Mouse (Mus musculus): Measurements from ENCODE around the gene Gabrb3. TPM values are rescaled to one million over a fixed set of nuclear protein-coding genes. Genes with fewer than 3 reads are reported as not detected.
A peak's percentile ranks its signal among the peaks of the same experiment; 100 is the strongest.
"Not testable (repeated sequence)": the region's sequence is repeated elsewhere in the genome, so short reads cannot be mapped to it uniquely, and the experiment has no call there.

The Gabrb3 gene
- total RNA-seq, 2 experiments from 2014 or later: 248 to 270 TPM

DNA sequence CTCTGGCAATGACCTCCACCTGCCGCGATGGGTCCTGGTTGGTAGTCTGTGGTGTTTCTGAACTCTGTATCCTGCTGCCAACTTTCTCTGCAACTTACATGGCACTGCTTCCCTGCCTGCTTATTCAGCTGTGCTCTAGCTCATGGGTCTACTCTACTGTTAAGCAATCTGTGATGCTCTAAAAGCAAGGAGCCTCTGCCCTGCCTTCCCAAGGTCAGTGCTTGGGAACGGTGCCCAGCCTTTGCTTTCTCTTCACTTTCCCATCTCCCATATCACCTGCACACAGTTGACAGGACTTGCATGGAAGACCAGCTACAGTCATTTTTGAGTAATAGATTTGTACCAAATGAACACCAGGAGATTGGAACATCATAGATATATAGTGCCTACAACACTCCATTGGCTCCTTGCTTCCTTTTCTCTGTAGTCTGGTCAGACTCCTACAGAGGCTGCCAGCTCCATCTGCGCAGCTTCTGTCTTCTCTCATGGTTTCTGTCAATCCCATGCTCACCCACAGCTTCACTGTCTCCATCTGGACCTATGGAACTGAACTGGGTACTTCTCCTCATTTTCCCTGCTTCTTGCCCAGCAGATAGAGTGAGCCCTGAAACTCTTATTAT is 228.8 kb downstream of the Gabrb3 start:
- intact Hi-C loops (cut with DNase I): no loop called here
- peak in 1 of 2 experiments; percentile 41 for DNase-seq (ENCODE audit: low spot score in 2 of 2)

DNA sequence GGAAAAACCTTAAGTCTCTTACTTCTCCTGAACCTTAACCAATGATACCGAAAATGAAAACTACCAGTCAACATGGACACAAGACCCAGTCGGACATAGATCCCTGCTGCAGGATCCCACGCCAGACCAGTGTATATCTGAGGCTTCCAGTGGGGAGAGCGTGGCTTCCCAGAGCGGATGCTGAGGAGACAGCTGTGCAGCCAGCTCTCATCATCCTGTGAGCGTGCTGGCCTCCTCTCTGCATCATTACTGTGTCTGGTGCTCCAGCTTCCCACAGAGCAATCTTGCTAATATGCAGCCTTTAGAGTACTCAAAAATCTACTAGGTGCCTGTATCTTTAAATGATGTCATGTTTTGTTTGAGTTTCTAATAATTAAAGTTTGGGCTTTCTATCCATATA is 257.9 kb downstream of the Gabrb3 start:
- intact Hi-C loops (cut with DNase I): no loop called here
- DNase-seq (ENCODE audit: low spot score in 2 of 2): no peak

DNA sequence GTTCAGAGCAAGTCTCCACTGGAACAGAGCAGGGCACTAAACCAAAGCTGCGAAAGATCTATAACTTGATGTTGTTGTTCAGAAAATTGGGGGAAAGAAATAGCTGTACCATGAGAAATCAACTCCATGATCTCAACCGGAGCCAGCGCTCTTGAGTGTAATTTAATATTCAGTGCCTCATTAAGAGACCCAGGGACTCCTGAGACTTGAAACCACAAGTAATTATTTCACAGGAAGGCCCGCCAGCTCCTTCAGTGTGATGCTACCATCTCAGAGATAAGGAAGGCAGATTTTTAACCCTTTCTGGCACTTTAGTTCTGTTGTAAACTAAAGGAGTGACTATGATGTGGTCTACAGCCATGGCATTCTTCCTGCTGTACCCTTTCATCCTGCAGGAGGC is 270.3 kb downstream of the Gabrb3 start:
- intact Hi-C loops (cut with DNase I): no loop called here
- DNase-seq (ENCODE audit: low spot score in 2 of 2): no peak

DNA sequence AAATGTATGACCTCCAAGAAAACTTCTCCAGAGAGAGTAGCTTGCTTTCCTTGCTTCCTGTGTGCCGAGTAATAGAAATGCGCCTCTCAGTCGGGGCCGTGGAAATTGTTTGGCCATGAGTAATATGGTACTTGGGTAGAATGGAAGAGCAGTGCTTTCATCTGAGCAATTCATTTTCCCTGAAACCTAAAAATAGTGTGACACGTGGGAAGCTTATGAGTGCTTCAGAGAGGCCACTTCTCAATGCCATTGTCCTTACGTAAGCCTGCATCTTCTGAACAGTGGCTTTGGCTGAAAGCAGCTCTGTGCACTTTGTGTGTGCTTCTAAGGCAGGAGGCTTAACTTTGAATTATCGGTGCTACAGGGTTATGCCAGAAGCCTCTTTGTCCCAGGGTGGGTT is 280.9 kb downstream of the Gabrb3 start:
- DNase-seq (ENCODE audit: low spot score in 2 of 2): peak in 1 of 2 experiments; percentile 49
- intact Hi-C loops (cut with DNase I): no loop called here

DNA sequence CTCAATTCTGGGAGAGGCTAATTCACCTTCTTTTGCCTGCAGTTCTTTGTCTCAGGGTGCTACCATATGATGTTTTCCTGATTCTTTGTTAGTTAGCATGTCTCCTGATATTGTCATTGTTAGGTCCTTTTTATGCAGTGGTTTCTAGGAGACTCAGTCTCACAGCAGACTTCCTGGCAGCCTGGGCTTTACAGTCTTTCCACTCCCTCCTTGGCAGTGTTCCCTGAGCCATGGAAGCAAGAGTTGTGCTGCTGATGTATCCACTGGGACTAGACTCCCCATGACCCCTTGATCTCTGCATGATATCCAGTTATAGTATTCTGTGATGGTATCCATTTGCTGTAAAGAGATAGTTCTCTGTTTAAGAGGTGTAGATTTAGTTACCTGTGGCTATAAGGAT is 281.6 kb downstream of the Gabrb3 start:
- DNase-seq (ENCODE audit: low spot score in 2 of 2): peak in 1 of 2 experiments; percentile 30
- intact Hi-C loops (cut with DNase I): no loop called here

DNA sequence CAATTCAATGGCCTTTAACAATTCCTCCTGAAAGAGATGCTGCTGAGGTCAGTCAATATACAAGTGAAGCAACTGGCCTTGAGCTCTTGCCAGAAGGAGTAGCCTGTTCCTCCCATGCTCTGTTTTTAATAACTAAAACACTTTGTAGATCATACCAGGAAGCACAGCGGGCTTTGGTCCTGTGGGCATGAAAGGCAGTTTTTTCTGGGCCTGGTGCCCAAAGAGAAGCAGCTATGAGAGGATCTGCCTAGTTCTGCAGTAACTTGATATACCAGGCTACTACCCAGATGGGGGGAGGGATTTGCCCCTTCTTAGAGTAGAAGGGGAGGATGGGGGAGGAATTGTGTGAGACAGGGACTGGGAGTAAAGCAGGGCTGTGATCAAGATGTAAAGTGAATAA is 284.1 kb downstream of the Gabrb3 start:
- DNase-seq (ENCODE audit: low spot score in 2 of 2): peak in 1 of 2 experiments; percentile 48
- intact Hi-C loops (cut with DNase I): no loop called here

DNA sequence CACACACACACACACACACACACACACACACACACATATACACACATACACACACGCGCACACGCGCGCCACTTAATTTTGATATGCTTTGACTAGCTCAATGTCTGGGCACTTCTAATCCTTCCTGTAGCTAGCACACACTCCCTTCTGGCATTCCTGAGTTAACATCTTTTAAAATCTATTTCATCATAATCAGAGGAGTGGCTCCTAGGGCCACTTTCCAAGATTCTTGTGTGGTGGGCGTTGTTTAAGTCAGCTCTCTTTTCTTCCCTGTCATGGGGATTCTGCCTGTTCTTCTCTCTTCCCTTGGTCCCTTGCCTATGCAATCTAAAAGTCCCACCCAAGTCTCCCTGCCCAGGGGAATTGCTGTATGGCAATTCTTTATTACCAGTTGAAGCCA is 286.6 kb downstream of the Gabrb3 start:
- intact Hi-C loops (cut with DNase I): no loop called here
- peak; percentile 30 to 38 for DNase-seq (ENCODE audit: low spot score in 2 of 2)

DNA sequence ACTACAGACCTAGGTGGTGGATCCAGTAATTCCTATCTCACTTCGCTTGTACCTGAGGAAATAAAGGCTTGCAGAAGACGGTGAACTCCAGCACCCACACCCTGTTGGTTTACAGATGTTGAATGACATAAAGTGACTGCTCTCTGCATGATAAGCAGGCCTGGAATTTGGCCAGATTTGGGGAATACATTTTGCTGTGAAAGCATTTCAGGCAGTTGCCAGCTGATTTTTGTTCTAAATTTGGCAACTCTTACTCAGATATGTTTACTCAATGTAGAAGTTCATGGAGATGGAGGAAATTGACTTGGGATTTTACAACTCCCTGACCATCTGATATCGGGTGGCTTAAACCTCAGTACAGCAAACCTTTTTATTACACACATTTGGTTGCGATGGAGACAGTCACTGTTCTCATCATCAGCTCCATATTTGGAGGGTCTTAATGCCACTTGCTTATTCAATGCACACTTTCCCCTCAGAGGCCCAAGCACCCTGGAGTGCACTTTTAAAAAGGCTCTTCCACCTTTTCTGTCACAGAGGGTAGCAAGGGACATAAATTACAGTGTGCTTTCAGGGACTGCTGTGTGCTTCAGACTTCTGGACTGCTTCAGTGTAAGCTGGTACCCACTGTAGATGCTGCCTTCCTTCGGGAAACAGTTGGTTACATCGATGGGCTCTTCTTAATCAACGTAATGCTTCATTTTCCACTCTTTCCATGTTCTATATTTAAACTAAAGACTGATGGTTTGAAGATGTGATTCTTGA is 287.7 kb downstream of the Gabrb3 start:
- intact Hi-C loops (cut with DNase I): no loop called here
- DNase-seq (ENCODE audit: low spot score in 2 of 2): peak; percentile 32 to 45

DNA sequence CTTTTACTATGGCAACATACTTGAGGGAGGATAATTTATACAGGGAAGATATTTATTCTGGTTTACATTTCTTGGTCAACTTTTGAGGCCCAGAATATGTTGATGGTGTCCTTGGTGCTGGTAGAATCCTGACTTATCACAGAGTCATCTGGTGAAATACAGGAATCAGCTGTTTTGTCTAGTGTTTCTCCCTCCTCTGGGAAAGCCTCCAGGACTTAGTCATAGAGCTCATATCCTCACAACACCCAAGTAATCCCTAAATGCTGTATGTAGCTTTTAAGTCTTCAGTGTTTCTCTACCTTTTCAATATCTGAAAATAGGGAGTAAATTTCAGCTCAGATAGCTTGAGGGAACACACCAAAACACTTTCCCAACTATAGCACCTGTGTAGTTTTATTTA is 292.2 kb downstream of the Gabrb3 start:
- intact Hi-C loops (cut with DNase I): no loop called here
- DNase-seq (ENCODE audit: low spot score in 2 of 2): no peak

DNA sequence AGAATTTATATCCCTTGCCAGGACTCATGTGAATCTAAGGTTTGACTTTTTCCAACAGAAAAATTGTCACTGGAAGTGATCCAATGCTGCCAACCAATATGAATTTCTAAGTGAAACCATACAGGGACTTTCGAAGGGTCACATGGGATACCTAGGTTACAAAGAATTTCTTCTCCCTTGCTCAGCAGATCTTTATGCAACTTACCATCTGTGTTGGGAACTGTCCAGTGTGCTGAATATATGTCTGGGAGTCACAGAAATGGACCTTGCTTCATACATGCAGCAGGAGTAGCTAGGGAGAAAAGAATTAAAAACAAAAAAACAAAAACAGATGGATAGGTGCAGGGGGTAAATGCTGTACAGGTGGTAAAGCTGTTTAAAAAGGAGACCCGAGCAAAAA is 327.3 kb downstream of the Gabrb3 start:
- intact Hi-C loops (cut with DNase I): no loop called here
- DNase-seq (ENCODE audit: low spot score in 2 of 2): no peak

DNA sequence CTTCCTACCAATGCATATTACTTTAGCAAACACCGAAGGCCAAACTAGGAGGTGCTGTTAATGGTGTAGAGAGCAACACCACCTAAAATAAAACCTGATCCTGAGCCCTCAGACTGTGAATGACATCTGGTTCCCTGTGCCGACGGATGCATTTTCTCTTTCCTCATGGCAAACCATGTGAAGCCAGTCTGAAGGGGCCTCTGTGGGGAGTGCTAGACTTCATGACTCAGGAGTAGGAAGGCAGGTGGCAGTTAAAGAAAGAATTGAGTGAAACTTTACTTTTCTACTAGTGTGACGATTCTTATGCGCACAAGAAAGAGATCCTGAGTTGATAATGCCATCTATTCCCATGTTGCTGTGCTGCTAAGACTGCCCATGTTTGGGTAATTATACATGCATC is 341.0 kb downstream of the Gabrb3 start:
- DNase-seq (ENCODE audit: low spot score in 2 of 2): peak in 1 of 2 experiments; percentile 14
- intact Hi-C loops (cut with DNase I): no loop called here

DNA sequence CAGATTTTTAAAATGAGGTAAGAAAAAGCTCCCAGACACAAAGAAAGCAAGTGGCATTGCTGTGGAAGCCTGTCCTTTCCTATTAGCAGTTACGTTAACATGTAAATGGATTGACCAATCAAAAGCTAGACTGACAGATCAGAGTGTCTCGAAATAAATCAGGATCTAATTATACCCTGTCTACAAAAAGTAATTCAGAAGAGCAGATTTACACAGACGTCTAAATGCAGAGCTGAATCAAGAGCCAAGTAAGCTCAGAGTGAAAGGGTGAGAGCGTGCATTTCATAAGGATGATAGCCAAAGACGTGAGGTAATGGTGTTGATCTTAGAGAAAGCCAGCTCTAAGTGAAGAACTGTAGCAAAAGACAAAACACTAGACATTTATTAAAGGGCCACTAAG is 359.3 kb downstream of the Gabrb3 start:
- peak in 1 of 2 experiments; percentile 14 for DNase-seq (ENCODE audit: low spot score in 2 of 2)
- intact Hi-C loops (cut with DNase I): no loop called here

DNA sequence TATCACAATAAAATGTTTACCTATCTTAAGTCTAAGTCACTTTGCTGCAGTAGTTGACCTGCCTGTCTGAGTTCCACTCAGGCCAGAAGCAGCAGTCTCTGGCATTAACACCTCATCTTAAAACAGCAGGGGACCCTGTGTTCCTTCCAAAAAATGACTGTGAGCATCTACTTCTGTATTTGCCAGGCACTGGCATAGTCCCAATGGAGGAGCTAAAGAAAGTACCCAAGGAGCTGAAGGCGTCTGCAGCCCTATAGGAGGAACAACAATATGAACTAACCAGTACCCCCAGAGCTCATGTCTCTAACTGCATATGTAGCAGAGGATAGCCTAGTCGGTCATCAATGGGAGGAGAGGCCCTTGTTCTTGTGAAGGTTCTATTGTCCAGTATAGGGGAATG is 366.6 kb downstream of the Gabrb3 start:
- intact Hi-C loops (cut with DNase I): not testable (repeated sequence)
- DNase-seq (ENCODE audit: low spot score in 2 of 2): peak; percentile 21 to 49

DNA sequence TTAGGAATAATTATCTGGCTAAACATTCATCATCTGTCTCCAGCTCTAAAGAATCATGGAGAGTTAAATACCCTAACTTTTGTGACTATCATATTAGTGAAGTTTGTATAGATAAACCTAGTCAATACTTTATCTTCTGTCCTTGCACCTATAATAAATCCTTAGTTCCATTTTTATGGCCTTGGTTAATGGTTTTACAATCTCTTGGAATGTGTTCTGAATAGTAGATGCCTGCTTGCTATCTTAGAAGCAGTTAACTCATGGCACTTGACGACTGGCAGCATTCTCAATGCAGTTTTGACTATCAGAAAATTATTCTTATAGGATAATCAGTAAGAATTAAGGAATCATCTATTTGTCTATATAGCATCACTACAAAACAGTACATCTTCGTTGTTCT is 368.0 kb downstream of the Gabrb3 start:
- no peak for DNase-seq (ENCODE audit: low spot score in 2 of 2)
- intact Hi-C loops (cut with DNase I): no loop called here

DNA sequence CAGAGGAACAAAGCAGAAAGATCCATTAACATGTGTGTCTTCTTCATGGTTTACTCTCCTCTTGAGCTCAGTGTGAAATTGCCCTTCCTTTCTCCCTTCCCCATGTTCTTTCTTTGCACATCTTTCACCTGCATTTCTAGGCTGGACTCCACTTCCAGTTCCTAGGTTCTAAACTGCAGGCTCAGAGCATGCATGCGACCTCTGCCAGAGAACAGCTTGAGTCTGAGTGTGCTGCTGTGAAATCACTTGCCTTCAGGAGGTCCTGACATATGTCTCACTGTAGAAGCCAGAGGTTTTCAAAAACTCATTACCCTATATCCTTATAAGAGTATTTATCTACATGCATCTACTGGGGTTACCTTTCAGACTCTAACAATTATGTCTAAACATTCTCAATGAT is 383.8 kb downstream of the Gabrb3 start:
- DNase-seq (ENCODE audit: low spot score in 2 of 2): no peak
- intact Hi-C loops (cut with DNase I): no loop called here

DNA sequence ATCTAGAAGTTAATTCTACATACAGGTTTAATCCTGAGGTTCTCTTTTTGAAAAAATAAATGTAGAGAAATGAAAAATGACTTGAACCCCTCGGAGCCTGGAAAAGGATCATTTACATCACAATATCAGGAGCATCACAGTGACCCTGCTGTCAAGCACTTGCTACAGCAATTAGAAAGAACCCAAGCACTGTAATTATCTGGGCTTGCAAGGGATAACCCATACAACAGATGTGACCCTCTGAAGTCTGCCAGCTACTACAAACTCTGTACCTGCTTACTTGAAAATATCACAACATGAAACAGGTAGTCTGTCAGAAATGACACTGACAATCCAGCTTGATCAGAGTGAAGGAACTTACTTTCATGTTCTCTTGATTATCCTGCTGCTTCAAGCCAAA is 394.2 kb downstream of the Gabrb3 start:
- DNase-seq (ENCODE audit: low spot score in 2 of 2): no peak
- intact Hi-C loops (cut with DNase I): no loop called here

DNA sequence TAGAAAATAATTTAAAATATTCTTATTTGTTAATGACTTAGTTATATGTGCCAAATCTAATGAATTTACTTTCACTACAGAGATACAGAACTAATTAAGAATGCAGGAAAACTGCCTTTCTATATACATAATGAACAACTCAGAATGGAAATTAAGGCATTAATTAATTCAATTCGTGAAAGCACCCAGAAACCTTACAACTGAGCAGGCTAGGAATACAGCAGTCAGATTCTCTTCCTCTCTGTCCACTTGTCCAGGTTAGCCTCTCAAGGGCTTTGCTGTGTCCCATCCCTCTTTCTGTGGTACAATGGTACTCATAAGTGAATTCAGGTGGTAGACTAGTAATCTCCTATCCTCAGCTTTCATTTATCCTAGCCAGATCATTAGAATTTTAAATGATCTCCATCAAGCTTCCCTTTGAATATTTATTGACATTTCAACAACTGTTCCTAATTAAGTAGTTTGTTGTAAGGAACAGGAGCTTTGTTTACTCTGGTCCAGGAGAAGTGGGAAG is 422.9 kb downstream of the Gabrb3 start:
- DNase-seq (ENCODE audit: low spot score in 2 of 2): no peak
- intact Hi-C loops (cut with DNase I): no loop called here

DNA sequence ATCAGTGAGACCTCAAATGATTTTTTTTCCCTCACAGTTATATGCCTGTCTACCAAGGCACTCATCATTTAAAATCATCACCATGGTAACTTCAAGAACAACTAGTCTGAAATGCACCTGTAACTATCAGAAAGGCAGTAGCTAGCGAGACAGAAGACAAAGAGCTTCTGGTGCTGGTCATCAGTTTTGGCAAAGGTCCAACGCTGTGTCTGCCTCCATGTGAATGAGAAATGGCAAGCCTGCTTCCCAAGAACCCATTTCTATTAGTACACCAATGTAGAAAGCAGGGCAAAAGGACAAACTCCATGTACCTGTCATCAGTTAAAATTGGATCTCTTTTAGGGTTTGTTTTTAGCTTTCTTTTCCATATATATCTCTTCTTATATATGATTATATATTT is 448.5 kb downstream of the Gabrb3 start:
- DNase-seq (ENCODE audit: low spot score in 2 of 2): no peak
- intact Hi-C loops (cut with DNase I): no loop called here

Data from left cerebral cortex, postnatal 14 days (tissue).